Comparison of ENCODE assay signal across 23 mouse cellular contexts in genomic region chr14:99364007-99364784, GRCm38 (mm10).
A peak's percentile ranks its signal among the peaks of the same experiment; 100 is the strongest.
DNase-seq lines count a peak whose midpoint lies in the region; ATAC-seq and TF ChIP-seq lines count a peak whose summit lies in the region.
"Had no signal": no experiment of that assay in that cellular context is flagged by ENCODE, and none has a peak within 500 bp of the region (broad histone marks: within the 10 kb centered on the region; RNA-seq: fewer than 3 reads in every experiment).

No protein-coding gene starts in this region.

- WGBS in lung, embryonic 14.5 days, result 46% methylated on average over 12 of the region's 12 CpGs
- 49% methylated on average over 12 of the region's 12 CpGs for WGBS in intestine, embryonic 14.5 days
- WGBS in intestine, embryonic 16.5 days, result 47% methylated on average over 12 of the region's 12 CpGs
- WGBS in stomach, embryonic 15.5 days, result 42% methylated on average over 12 of the region's 12 CpGs

- no peak for TF ChIP-seq CTCF in lung, embryonic 14.5 days (IDR thresholded peaks at IDR 0.05; ENCODE audit: low read depth)

- no peak for ATAC-seq in lung, embryonic 14.5 days (ENCODE audit: insufficient read depth)
- ATAC-seq in intestine, embryonic 14.5 days (replicated peaks; ENCODE audit: low FRiP score, low TSS enrichment, low read depth), result peak; percentile 60; the same call in 1 of the 2 replicates
- ATAC-seq in intestine, embryonic 16.5 days, result peak; percentile 54; the same call in 1 of the 2 replicates
- peak; percentile 72 for ATAC-seq in stomach, embryonic 15.5 days (ENCODE audit: insufficient read depth, low FRiP score, low read depth)
- ATAC-seq: activated CD4-positive, CD25-positive, alpha-beta regulatory T cell, adult 4 months; forebrain, embryonic 15.5 days; Patski had no signal

- H3K4me2 ChIP-seq in lung, embryonic 14.5 days, result no peak overlapping the region
- H3K4me2 ChIP-seq in intestine, embryonic 14.5 days (ENCODE audit: low read length), result no peak overlapping the region
- H3K4me2 ChIP-seq in intestine, embryonic 16.5 days (ENCODE audit: low read depth, low read length), result no peak overlapping the region; the same call in 1 of the 2 replicates
- no peak overlapping the region for H3K4me2 ChIP-seq in stomach, embryonic 15.5 days
- H3K4me2 ChIP-seq: embryonic facial prominence, embryonic 12.5 days; forebrain, embryonic 15.5 days; heart, embryonic 15.5 days; hindbrain, embryonic 13.5 days had no signal

- no peak overlapping the region for H3K4me3 ChIP-seq in lung, embryonic 14.5 days (ENCODE audit: low read depth, low read length)
- no peak overlapping the region for H3K4me3 ChIP-seq in intestine, embryonic 14.5 days (ENCODE audit: low read depth, low read length)
- H3K4me3 ChIP-seq in intestine, embryonic 16.5 days (ENCODE audit: low read length), result no peak overlapping the region
- H3K4me3 ChIP-seq in stomach, embryonic 15.5 days (replicated peaks), result no peak overlapping the region
- H3K4me3 ChIP-seq: embryonic facial prominence, embryonic 12.5 days; forebrain, embryonic 15.5 days; heart, embryonic 10.5 days; heart, embryonic 15.5 days; hindbrain, embryonic 13.5 days had no signal

- H3K9me3 ChIP-seq in lung, embryonic 14.5 days (ENCODE audit: low read depth, low read length), result no peaks in the 10 kb centered on the region
- no peaks in the 10 kb centered on the region for H3K9me3 ChIP-seq in intestine, embryonic 14.5 days (ENCODE audit: control insufficient read depth, low read length)
- H3K9me3 ChIP-seq in intestine, embryonic 16.5 days (ENCODE audit: control insufficient read depth, low read length), result no peaks in the 10 kb centered on the region
- H3K9me3 ChIP-seq in stomach, embryonic 15.5 days, result no peaks in the 10 kb centered on the region
- H3K9me3 ChIP-seq: embryonic facial prominence, embryonic 12.5 days; forebrain, embryonic 15.5 days; heart, embryonic 10.5 days; heart, embryonic 15.5 days; hindbrain, embryonic 13.5 days had no signal

- DNase-seq in lung, embryonic 14.5 days, result no peak
- DNase-seq in lung, postnatal 4 days, result no peak
- DNase-seq in intestine, embryonic 14.5 days (ENCODE audit: low spot score), result no peak
- DNase-seq in right cerebral cortex, adult 18-20 months, result no peak
- no peak for DNase-seq in gastrocnemius, adult 8-10 months (ENCODE audit: low spot score in 2 of 2)
- no peak for DNase-seq in retina, postnatal 1 day
- DNase-seq: adrenal gland, postnatal 14 days; cerebellum, adult 11-12 months; cerebellum, adult 9-10 months; cerebellum, postnatal 25 days; gastrocnemius, postnatal 25 days; heart, adult 18-20 months; heart, postnatal 14 days had no signal

- H3K4me1 ChIP-seq in lung, embryonic 14.5 days (ENCODE audit: insufficient read depth), result no peaks in the 10 kb centered on the region
- H3K4me1 ChIP-seq in intestine, embryonic 14.5 days (replicated peaks; ENCODE audit: control insufficient read depth, insufficient read depth, low read length), result no peaks in the 10 kb centered on the region
- 0 out of 2 replicates have a peak, but pooled peaks cover 3% of the 10 kb centered on the region for H3K4me1 ChIP-seq in intestine, embryonic 16.5 days (ENCODE audit: control insufficient read depth, insufficient read depth, low read length)
- no peaks in the 10 kb centered on the region for H3K4me1 ChIP-seq in stomach, embryonic 15.5 days
- H3K4me1 ChIP-seq: embryonic facial prominence, embryonic 12.5 days had no signal

- H3K36me3 ChIP-seq in lung, embryonic 14.5 days (ENCODE audit: insufficient read depth), result no peaks in the 10 kb centered on the region
- H3K36me3 ChIP-seq in intestine, embryonic 14.5 days (ENCODE audit: control insufficient read depth, insufficient read depth, low read length), result no peaks in the 10 kb centered on the region
- H3K36me3 ChIP-seq in intestine, embryonic 16.5 days (ENCODE audit: control insufficient read depth, insufficient read depth, low read length), result no peaks in the 10 kb centered on the region
- H3K36me3 ChIP-seq in stomach, embryonic 15.5 days, result no peaks in the 10 kb centered on the region
- H3K36me3 ChIP-seq: embryonic facial prominence, embryonic 12.5 days; forebrain, embryonic 15.5 days; heart, embryonic 10.5 days; heart, embryonic 15.5 days; hindbrain, embryonic 13.5 days had no signal

- no peaks in the 10 kb centered on the region for H3K27me3 ChIP-seq in lung, embryonic 14.5 days (ENCODE audit: insufficient read depth, low read length)
- H3K27me3 ChIP-seq in intestine, embryonic 14.5 days (replicated peaks; ENCODE audit: control insufficient read depth, insufficient read depth, low read length), result no peaks in the 10 kb centered on the region
- no peaks in the 10 kb centered on the region for H3K27me3 ChIP-seq in intestine, embryonic 16.5 days (replicated peaks; ENCODE audit: control insufficient read depth, insufficient read depth, low read length)
- no peaks in the 10 kb centered on the region for H3K27me3 ChIP-seq in stomach, embryonic 15.5 days (replicated peaks)
- H3K27me3 ChIP-seq: CH12.LX; embryonic facial prominence, embryonic 12.5 days; forebrain, embryonic 15.5 days; heart, embryonic 15.5 days; hindbrain, embryonic 13.5 days; Patski had no signal

- no peak overlapping the region for H3K9ac ChIP-seq in lung, embryonic 14.5 days
- no peak overlapping the region for H3K9ac ChIP-seq in intestine, embryonic 14.5 days (ENCODE audit: low read length)
- no peak overlapping the region for H3K9ac ChIP-seq in intestine, embryonic 16.5 days (ENCODE audit: low read depth, low read length)
- no peak overlapping the region for H3K9ac ChIP-seq in stomach, embryonic 15.5 days
- H3K9ac ChIP-seq: embryonic facial prominence, embryonic 12.5 days; forebrain, embryonic 15.5 days; heart, embryonic 15.5 days; hindbrain, embryonic 13.5 days had no signal

- H3K27ac ChIP-seq in lung, embryonic 14.5 days (ENCODE audit: low read depth), result peak overlapping the region; percentile 7; the same call in 1 of the 2 replicates
- peak overlapping the region; percentile 59 for H3K27ac ChIP-seq in intestine, embryonic 14.5 days (ENCODE audit: low read depth)
- peak overlapping the region; percentile 53; the same call in 1 of the 2 replicates for H3K27ac ChIP-seq in intestine, embryonic 16.5 days (ENCODE audit: low read length)
- peak overlapping the region; percentile 79 for H3K27ac ChIP-seq in stomach, embryonic 15.5 days
- H3K27ac ChIP-seq: embryonic facial prominence, embryonic 12.5 days; forebrain, embryonic 15.5 days; heart, embryonic 10.5 days; heart, embryonic 15.5 days; hindbrain, embryonic 13.5 days had no signal

Comparison
In these comparisons a context has a peak if more than half of its experiments do, and no peak if none do; other contexts are left out.
1. H3K27ac ChIP-seq: peak in every context shown above with its lines; median percentile 79 in stomach, embryonic 15.5 days; 59 in intestine, embryonic 14.5 days; 53 in intestine, embryonic 16.5 days; 7 in lung, embryonic 14.5 days.